Comparison of ENCODE assay signal across 11 mouse cellular contexts in the genomic region with DNA sequence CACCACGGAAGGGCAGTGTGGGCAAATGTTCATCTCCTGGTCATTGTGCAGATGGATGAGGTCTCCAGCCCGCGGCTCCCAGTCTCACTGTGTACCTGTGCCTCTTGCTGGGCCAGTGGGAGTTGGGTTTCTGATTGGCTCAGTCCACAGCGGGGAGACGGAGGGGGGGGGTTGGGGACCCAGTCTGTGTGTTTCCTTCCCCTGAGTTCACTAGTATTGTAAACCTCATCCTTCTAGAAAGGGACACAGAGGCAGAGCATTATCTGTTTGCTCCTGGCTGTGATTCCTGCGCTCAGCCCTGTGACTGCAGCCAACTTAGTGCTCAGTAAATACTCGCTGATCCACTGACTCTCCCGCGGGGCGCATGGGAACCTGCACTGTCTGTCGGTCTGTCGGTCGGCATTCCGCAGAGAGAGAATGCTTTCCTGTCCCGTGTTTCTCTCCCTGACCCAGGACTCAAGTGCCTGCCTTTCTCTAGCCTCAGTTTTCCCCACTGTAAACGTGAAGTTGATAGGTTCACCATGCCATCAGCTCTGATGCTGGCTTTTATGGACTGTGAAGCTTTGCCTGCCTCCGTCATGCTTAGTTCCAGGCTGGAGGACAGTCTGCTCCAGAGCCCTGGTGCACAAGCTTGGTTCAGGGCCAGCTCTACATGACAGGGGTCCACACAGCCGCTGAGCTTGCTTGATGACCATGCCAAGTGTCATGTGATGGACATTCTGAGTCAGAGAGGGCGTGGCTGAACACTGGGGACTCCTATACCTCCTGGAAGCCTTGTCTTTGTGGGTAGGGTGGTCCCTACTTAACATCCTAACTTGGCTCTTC. TPM values are rescaled to one million over a fixed set of nuclear protein-coding genes. Genes with fewer than 3 reads are reported as not detected.
DNase-seq lines count a peak whose midpoint lies in the region; ATAC-seq and TF ChIP-seq lines count a peak whose summit lies in the region.
"Had no signal": no experiment of that assay in that cellular context is flagged by ENCODE, and none has a peak within 500 bp of the region (broad histone marks: within the 10 kb centered on the region; RNA-seq: fewer than 3 reads in every experiment).

No protein-coding gene starts in this region.

- no peak for TF ChIP-seq CTCF in midbrain, postnatal 0 days (IDR thresholded peaks at IDR 0.05)

- no peaks in the 10 kb centered on the region for H3K9me3 ChIP-seq in kidney, embryonic 15.5 days (replicated peaks)
- no peaks in the 10 kb centered on the region for H3K9me3 ChIP-seq in embryonic facial prominence, embryonic 12.5 days
- no peaks in the 10 kb centered on the region for H3K9me3 ChIP-seq in hindbrain, embryonic 12.5 days (replicated peaks)
- no peaks in the 10 kb centered on the region for H3K9me3 ChIP-seq in midbrain, postnatal 0 days (ENCODE audit: low read length)
- H3K9me3 ChIP-seq: stomach, embryonic 15.5 days had no signal

- no peak overlapping the region for H3K27ac ChIP-seq in kidney, embryonic 15.5 days
- H3K27ac ChIP-seq in embryonic facial prominence, embryonic 12.5 days: 0 out of 2 replicates have a peak overlapping the region, but pooled peaks have one; percentile 17
- H3K27ac ChIP-seq in hindbrain, embryonic 12.5 days: peak overlapping the region; percentile 35; the same call in 1 of the 2 replicates
- H3K27ac ChIP-seq in midbrain, postnatal 0 days (ENCODE audit: low read depth, low read length): no peak overlapping the region
- H3K27ac ChIP-seq: macrophage; stomach, embryonic 15.5 days had no signal

- no peak for ATAC-seq in kidney, embryonic 15.5 days (replicated peaks; ENCODE audit: low FRiP score)
- no peak for ATAC-seq in embryonic facial prominence, embryonic 12.5 days (ENCODE audit: insufficient number of reproducible peaks, insufficient read depth, low FRiP score, low TSS enrichment)
- ATAC-seq in hindbrain, embryonic 12.5 days (ENCODE audit: low FRiP score): peak; percentile 26; the same call in 1 of the 2 replicates
- ATAC-seq in midbrain, postnatal 0 days (ENCODE audit: low FRiP score): no peak
- ATAC-seq in erythroid progenitor cell, adult 5-6 weeks (replicated peaks; ENCODE audit: low FRiP score, poor library complexity, severe bottlenecking): no peak

- no peak for DNase-seq in kidney, postnatal 4 days
- DNase-seq in midbrain, postnatal 0 days (ENCODE audit: low spot score): peak; percentile 83
- DNase-seq in embryo, embryonic 10 days (ENCODE audit: low spot score): no peak
- no peak for DNase-seq in kidney, adult 9 months
- DNase-seq: layer of hippocampus, postnatal 36 days had no signal

- peaks cover 42% of the 10 kb centered on the region for H3K4me1 ChIP-seq in kidney, embryonic 15.5 days
- H3K4me1 ChIP-seq in embryonic facial prominence, embryonic 12.5 days: peaks cover 33% of the 10 kb centered on the region
- peaks cover 49% of the 10 kb centered on the region for H3K4me1 ChIP-seq in hindbrain, embryonic 12.5 days
- H3K4me1 ChIP-seq in midbrain, postnatal 0 days (ENCODE audit: insufficient read depth, low read length): peaks cover 14% of the 10 kb centered on the region

- 0 out of 2 replicates have a peak, but pooled peaks cover 2% of the 10 kb centered on the region for H3K27me3 ChIP-seq in kidney, embryonic 15.5 days
- H3K27me3 ChIP-seq in embryonic facial prominence, embryonic 12.5 days: no peaks in the 10 kb centered on the region
- no peaks in the 10 kb centered on the region for H3K27me3 ChIP-seq in hindbrain, embryonic 12.5 days
- no peaks in the 10 kb centered on the region for H3K27me3 ChIP-seq in midbrain, postnatal 0 days (ENCODE audit: insufficient read depth, low read length)
- H3K27me3 ChIP-seq: stomach, embryonic 15.5 days had no signal

- H3K4me2 ChIP-seq in kidney, embryonic 15.5 days: 0 out of 2 replicates have a peak overlapping the region, but pooled peaks have one; percentile 28
- peak overlapping the region; percentile 17 for H3K4me2 ChIP-seq in embryonic facial prominence, embryonic 12.5 days (replicated peaks)
- H3K4me2 ChIP-seq in hindbrain, embryonic 12.5 days (replicated peaks): 0 out of 2 replicates have a peak overlapping the region, but pooled peaks have one; percentile 0
- H3K4me2 ChIP-seq in midbrain, postnatal 0 days (ENCODE audit: low read depth, low read length, poor library complexity, severe bottlenecking): peak overlapping the region; percentile 15; the same call in 1 of the 2 replicates
- H3K4me2 ChIP-seq: stomach, embryonic 15.5 days had no signal

- no peaks in the 10 kb centered on the region for H3K36me3 ChIP-seq in kidney, embryonic 15.5 days
- H3K36me3 ChIP-seq in embryonic facial prominence, embryonic 12.5 days: no peaks in the 10 kb centered on the region
- no peaks in the 10 kb centered on the region for H3K36me3 ChIP-seq in hindbrain, embryonic 12.5 days
- H3K36me3 ChIP-seq in midbrain, postnatal 0 days (ENCODE audit: insufficient read depth, low read length): no peaks in the 10 kb centered on the region; the same call in 1 of the 2 replicates
- H3K36me3 ChIP-seq: stomach, embryonic 15.5 days had no signal

- no peak overlapping the region for H3K4me3 ChIP-seq in kidney, embryonic 15.5 days (replicated peaks)
- no peak overlapping the region for H3K4me3 ChIP-seq in embryonic facial prominence, embryonic 12.5 days
- no peak overlapping the region for H3K4me3 ChIP-seq in hindbrain, embryonic 12.5 days
- no peak overlapping the region for H3K4me3 ChIP-seq in midbrain, postnatal 0 days (ENCODE audit: low read depth, low read length)
- H3K4me3 ChIP-seq: stomach, embryonic 15.5 days had no signal

- H3K9ac ChIP-seq in kidney, embryonic 15.5 days: no peak overlapping the region
- H3K9ac ChIP-seq in embryonic facial prominence, embryonic 12.5 days: no peak overlapping the region
- H3K9ac ChIP-seq in hindbrain, embryonic 12.5 days: no peak overlapping the region
- H3K9ac ChIP-seq in midbrain, postnatal 0 days (replicated peaks; ENCODE audit: low read length, poor library complexity, severe bottlenecking): no peak overlapping the region
- H3K9ac ChIP-seq: stomach, embryonic 15.5 days had no signal

- 18% methylated on average over 19 of the region's 19 CpGs for WGBS in kidney, embryonic 15.5 days
- 13% methylated on average over 19 of the region's 19 CpGs for WGBS in embryonic facial prominence, embryonic 12.5 days
- WGBS in hindbrain, embryonic 12.5 days: 13% methylated on average over 19 of the region's 19 CpGs
- 9% methylated on average over 19 of the region's 19 CpGs for WGBS in midbrain, postnatal 0 days

RNA-seq across cellular contexts. Expression of a gene that starts 55.1 kb away (rescaled TPM):
- polyA plus RNA-seq in kidney, embryonic 15.5 days (2015; fragmentation: Nextera tagmentation; extraction: Ambion mirVana): 0.41 and 0.82 TPM in 2 replicates
- 0.77 and 1.1 TPM in 2 replicates for polyA plus RNA-seq in embryonic facial prominence, embryonic 12.5 days (2016; fragmentation: Nextera tagmentation; extraction: Ambion mirVana)
- polyA plus RNA-seq in hindbrain, embryonic 12.5 days (2016; fragmentation: Nextera tagmentation; extraction: Ambion mirVana): 16.0 and 16.4 TPM in 2 replicates
- 101 and 115 TPM in 2 replicates for total RNA-seq in midbrain, postnatal 0 days (2014; rRNA removed)
- 60.7 and 65.7 TPM in 2 replicates for polyA plus RNA-seq in midbrain, postnatal 0 days (2015; fragmentation: Nextera tagmentation; extraction: Ambion mirVana)
- not detected in 2 replicates for total RNA-seq in erythroid progenitor cell, adult 5-6 weeks (2015; ENCODE audit: low replicate concordance)
- not detected in 2 replicates for total RNA-seq in erythroid progenitor cell, adult 5-6 weeks (2017; ENCODE audit: low replicate concordance)
- polyA plus RNA-seq: macrophage had no signal

Comparison
In these comparisons a context has a peak if more than half of its experiments do, and no peak if none do; other contexts are left out.
1. H3K27ac ChIP-seq: peak in embryonic facial prominence, embryonic 12.5 days (single experiment) and hindbrain, embryonic 12.5 days (single experiment); none in kidney, embryonic 15.5 days (single experiment) and midbrain, postnatal 0 days (single experiment).
2. Peak in every context shown above with its lines, with median percentiles within 50 percentile points of each other: H3K4me2 ChIP-seq.